Mouse (Mus musculus): ENCODE data around the gene Morc1.

The Morc1 gene

GRCm38 (mm10) chr16:48474896-48475802, 44.1 kb downstream of the Morc1 start:
- no peak for DNase-seq (ENCODE audit: low read depth, low spot score)

GRCm38 (mm10) chr16:48479266-48479848, 48.3 kb downstream of the Morc1 start:
- no peak for DNase-seq (ENCODE audit: low read depth, low spot score)

- DNase-seq (ENCODE audit: low read depth, low spot score), result no peak
Observed at GRCm38 (mm10) chr16:48516776-48517499, 85.9 kb downstream of the Morc1 start.

GRCm38 (mm10) chr16:48519569-48519968, 88.5 kb downstream of the Morc1 start:
- no peak for DNase-seq (ENCODE audit: low read depth, low spot score)

- peak; percentile 59 for DNase-seq (ENCODE audit: low read depth, low spot score)
Observed at GRCm38 (mm10) chr16:48537108-48537507, 106.1 kb downstream of the Morc1 start.

- peak; percentile 10 for DNase-seq (ENCODE audit: low read depth, low spot score)
Observed at GRCm38 (mm10) chr16:48562290-48563080, 131.4 kb downstream of the Morc1 start.

GRCm38 (mm10) chr16:48570354-48570753, 139.3 kb downstream of the Morc1 start:
- DNase-seq (ENCODE audit: low read depth, low spot score), result peak; percentile 88

- no peak for DNase-seq (ENCODE audit: low read depth, low spot score)
Observed at GRCm38 (mm10) chr16:48574072-48574471, 143.0 kb downstream of the Morc1 start.

- no peak for DNase-seq (ENCODE audit: low read depth, low spot score)
Observed at GRCm38 (mm10) chr16:48574499-48574898, 143.5 kb downstream of the Morc1 start.

GRCm38 (mm10) chr16:48585369-48585768, 154.3 kb downstream of the Morc1 start:
- no peak for DNase-seq (ENCODE audit: low read depth, low spot score)

GRCm38 (mm10) chr16:48594457-48594856, 163.4 kb downstream of the Morc1 start:
- no peak for DNase-seq (ENCODE audit: low read depth, low spot score)

GRCm38 (mm10) chr16:48595216-48595615, 164.2 kb downstream of the Morc1 start:
- no peak for DNase-seq (ENCODE audit: low read depth, low spot score)

- DNase-seq (ENCODE audit: low read depth, low spot score), result no peak
Observed at GRCm38 (mm10) chr16:48603735-48604211, 172.7 kb downstream of the Morc1 start.

GRCm38 (mm10) chr16:48606476-48607038, 175.5 kb downstream of the Morc1 start:
- DNase-seq (ENCODE audit: low read depth, low spot score), result no peak

GRCm38 (mm10) chr16:48608224-48608623, 177.2 kb downstream of the Morc1 start:
- no peak for DNase-seq (ENCODE audit: low read depth, low spot score)

GRCm38 (mm10) chr16:48610866-48611265, 179.8 kb downstream of the Morc1 start:
- no peak for DNase-seq (ENCODE audit: low read depth, low spot score)

GRCm38 (mm10) chr16:48611436-48611835, 180.4 kb downstream of the Morc1 start:
- DNase-seq (ENCODE audit: low read depth, low spot score), result no peak

- no peak for DNase-seq (ENCODE audit: low read depth, low spot score)
Observed at GRCm38 (mm10) chr16:48613783-48614182, 182.7 kb downstream of the Morc1 start.

- DNase-seq (ENCODE audit: low read depth, low spot score), result no peak
Observed at GRCm38 (mm10) chr16:48620510-48620909, 189.5 kb downstream of the Morc1 start.

- DNase-seq (ENCODE audit: low read depth, low spot score), result peak; percentile 18
Observed at GRCm38 (mm10) chr16:48621019-48621418, 190.0 kb downstream of the Morc1 start.

GRCm38 (mm10) chr16:48623447-48623846, 192.4 kb downstream of the Morc1 start:
- DNase-seq (ENCODE audit: low read depth, low spot score), result no peak

Data from brain, adult 2 months (tissue).